Mouse (Mus musculus) left cerebral cortex, postnatal 25 days (tissue): ENCODE data around the gene Wnt7a. TPM values are rescaled to one million over a fixed set of nuclear protein-coding genes. Genes with fewer than 3 reads are reported as not detected.

Experiments used
- DNase-seq, 2 experiments: peaks; one replicate each; pipeline ENCODE4 v3.0.0; 2022; ENCODE audit warnings: low spot score in 2 of 2, mixed read lengths in 1 of 2
- intact Hi-C: fragments of 180-260 bp; cut with DNase I; formaldehyde crosslinking; loops from one replicate; pipeline ENCODE4 v1.15.1; 2025
- total RNA-seq, 2 experiments: library from RNA; stranded (reverse); gene quantifications; 2 replicates each; pipeline ENCODE4 v1.2.3; 2021

Gene Wnt7a
- total RNA-seq, 2 experiments from 2014 or later, result 11.6 to 16.3 TPM

GRCm38 (mm10) chr6:91347721-91348120, 63.4 kb downstream of the Wnt7a start:
- intact Hi-C loops, result loop anchor here (2.0 to 5.0 kb wide), 2 partner anchors 45 to 61 kb away; no protein-coding TSS in a partner anchor
- peak; percentile 50 for DNase-seq

- no peak for DNase-seq
- intact Hi-C loops, result loop anchor here (2.0 to 5.0 kb wide), 2 partner anchors 45 to 60 kb away; no protein-coding TSS in a partner anchor
Measured at GRCm38 (mm10) chr6:91346906-91347156, 64.3 kb downstream of the Wnt7a start.

- intact Hi-C loops, result loop anchor here (2.0 to 5.0 kb wide), 2 partner anchors 44 to 59 kb away; no protein-coding TSS in a partner anchor
- DNase-seq, result peak in 1 of 2 experiments; percentile 44
Measured at GRCm38 (mm10) chr6:91346071-91346905, 64.9 kb downstream of the Wnt7a start.

- intact Hi-C loops, result loop anchor here (5.0 kb wide), 1 partner anchor 43 kb away; no protein-coding TSS in a partner anchor
- no peak for DNase-seq
Measured at GRCm38 (mm10) chr6:91345091-91345490, 66.1 kb downstream of the Wnt7a start.

- no peak for DNase-seq
- intact Hi-C loops, result no loop called here
Measured at GRCm38 (mm10) chr6:91339612-91340246, 71.4 kb downstream of the Wnt7a start.

- DNase-seq, result no peak
- intact Hi-C loops, result no loop called here
Measured at GRCm38 (mm10) chr6:91335470-91335869, 75.7 kb downstream of the Wnt7a start.

GRCm38 (mm10) chr6:91331886-91332285, 79.3 kb downstream of the Wnt7a start:
- intact Hi-C loops, result no loop called here

GRCm38 (mm10) chr6:91325556-91325955, 85.6 kb downstream of the Wnt7a start:
- intact Hi-C loops, result no loop called here
- DNase-seq, result no peak

More at GRCm38 (mm10) chr6:91331886-91332285, 79.3 kb downstream of the Wnt7a start:
- no peak for DNase-seq

GRCm38 (mm10) chr6:91324752-91325151, 86.4 kb downstream of the Wnt7a start:
- intact Hi-C loops, result no loop called here
- DNase-seq, result no peak

- no peak for DNase-seq
- intact Hi-C loops, result no loop called here
Measured at GRCm38 (mm10) chr6:91322001-91322772, 89.0 kb downstream of the Wnt7a start.

Other genes with a start within 250 kb of the Wnt7a start
- gene Fbln2, start 198.9 kb downstream of the Wnt7a start, total RNA-seq, result 1 to 10 TPM; 3.9 to 6.5 TPM
- gene Chchd4, start 62.2 kb upstream of the Wnt7a start, total RNA-seq, result 10 to 100 TPM; 19.5 to 20.9 TPM
- gene Tmem43, start 62.3 kb upstream of the Wnt7a start, total RNA-seq, result 10 to 100 TPM; 20.5 to 28.0 TPM
- 10 to 100 TPM; 10.5 to 13.3 TPM for gene Xpc, start 104.5 kb upstream of the Wnt7a start, total RNA-seq
- 10 to 100 TPM; 35.6 to 45.9 TPM for gene Lsm3, start 104.6 kb upstream of the Wnt7a start, total RNA-seq